Mouse (Mus musculus) cerebellum, adult 2 months (tissue): ENCODE measurements around the gene Acox1.

Experiments used
- CTCF ChIP-seq: fragments of 200-500 bp; IDR thresholded peaks from 2 replicates; pipeline ENCODE4 v1.5.1; 2011; ENCODE audit warnings: low read depth, mild to moderate bottlenecking, control low read depth, low read length, moderate library complexity, borderline replicate concordance; ENCODE audit not compliant: insufficient read depth
- POLR2A ChIP-seq: fragments of 200-500 bp; IDR thresholded peaks from 2 replicates; pipeline ENCODE4 v1.6.1; 2011; ENCODE audit warnings: low read length, control low read depth, borderline replicate concordance; ENCODE audit not compliant: insufficient read depth

DNA sequence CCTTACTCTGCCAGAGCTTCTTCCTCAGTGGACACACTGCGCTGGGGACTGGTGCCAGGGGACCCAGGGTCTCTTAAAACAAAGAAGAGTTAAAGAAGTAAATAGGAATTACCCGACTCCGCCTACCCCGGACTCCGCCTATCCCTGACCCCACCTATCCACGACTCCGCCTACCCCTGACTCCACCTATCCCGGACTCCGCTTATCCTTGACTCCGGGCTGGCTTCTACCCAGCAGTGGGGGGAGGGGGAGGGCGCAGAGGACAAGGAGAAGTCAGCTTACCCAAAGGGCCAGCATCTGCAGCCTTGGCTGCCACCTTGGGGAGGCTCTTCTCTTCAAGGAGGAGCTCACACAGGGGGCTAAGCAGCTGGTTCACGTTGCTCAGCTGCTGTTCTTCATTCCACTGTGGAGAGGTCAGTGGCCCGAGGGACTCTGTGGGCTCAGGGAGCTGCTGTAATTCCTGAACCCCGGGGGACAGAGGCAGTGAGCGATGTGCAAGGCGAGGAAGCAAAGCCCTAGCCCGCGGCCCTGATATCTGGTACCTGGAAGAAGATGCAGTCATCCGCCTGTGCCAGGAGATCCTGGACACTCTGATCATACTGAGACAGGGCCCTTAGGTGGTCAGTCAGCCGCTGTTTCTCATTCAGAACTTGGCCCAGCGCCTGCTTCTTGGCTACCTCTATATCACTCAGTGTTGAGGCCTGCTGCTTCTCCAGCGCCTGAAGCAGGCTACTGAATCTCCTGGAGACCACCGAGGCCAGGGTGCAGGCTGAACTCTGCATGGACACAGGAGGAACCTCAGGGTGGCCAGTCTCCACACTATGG, 71.5 kb downstream of the Acox1 start, which contains the start of gene Trim47:
- TF ChIP-seq CTCF: no peak
- TF ChIP-seq POLR2A: no peak
